Mouse (Mus musculus) NIH3T3 (cell line): ENCODE measurements around the gene Abcg5.

Experiments
- DNase-seq: peaks from one replicate; pipeline ENCODE4 v3.0.0-alpha.2; 2012; ENCODE audit warnings: low read depth

Gene Abcg5

DNA sequence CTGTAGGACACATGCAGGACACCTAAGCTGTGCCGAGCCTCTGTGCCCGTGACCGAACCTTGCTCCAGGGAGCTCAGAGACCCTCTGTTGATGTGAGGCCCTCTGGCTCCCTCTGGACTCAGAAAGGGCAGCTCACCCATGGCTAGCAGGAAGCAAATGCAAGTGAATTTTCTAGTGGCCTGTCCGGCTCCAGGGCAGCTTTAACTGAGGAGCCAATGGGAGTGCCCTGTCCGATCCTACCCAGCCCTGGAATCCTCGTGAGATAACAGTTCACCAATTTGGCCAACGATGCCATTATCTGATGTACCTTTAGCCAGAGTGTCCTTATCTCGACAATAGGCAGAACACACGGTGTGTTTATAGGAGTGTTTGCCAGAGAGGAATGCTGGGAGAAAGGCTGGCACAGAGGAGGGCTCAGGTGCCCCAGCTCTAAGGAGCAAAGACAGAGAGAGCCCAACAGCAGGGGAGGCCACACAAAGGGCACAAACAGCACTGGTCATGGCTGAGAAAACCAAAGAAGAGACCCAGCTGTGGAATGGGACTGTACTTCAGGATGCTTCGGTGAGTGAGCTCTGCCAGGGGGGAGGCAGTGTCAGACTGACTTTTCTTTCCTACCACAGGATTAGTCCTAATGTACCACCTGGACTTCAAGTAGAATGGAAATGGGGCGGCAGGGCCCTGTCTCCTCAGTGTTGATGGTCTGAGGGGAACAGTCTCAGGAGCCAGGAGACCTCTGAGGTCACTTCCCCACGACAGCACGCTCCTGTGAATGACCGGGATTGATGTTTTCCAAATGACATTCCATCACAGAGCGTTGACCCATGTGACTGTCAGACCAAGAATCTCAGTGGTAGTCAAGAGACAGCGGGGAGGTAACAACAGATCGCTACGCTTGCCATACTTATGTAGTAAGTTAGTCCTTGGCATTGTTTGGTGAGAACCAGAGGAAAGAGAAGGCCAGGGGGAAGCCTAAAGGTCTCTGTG is at the start of gene Abcg5:
Gene Abcg5, minus strand, starts transcription at position 278 of the 984 bp plus-strand sequence.
- no peak for DNase-seq

DNA sequence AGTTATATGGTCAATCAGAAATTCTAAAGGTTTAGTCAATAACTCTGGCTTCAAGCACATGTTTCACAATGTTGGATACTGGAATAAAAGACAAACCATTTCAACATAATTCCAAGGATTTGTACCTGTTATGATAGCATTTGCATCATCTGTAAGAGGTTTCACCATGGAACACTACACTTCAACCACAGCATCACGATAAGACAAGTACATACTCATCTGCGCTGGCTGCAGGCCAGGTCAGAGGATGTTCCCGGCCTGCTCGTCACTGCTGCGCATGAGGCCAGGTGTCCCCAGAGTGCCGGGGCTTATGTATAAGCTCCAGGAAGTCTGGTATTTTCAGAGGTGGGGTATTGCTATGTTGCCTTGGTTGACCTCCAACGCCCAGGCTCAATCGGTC is 49.8 kb upstream of the Abcg5 start:
- DNase-seq = no peak

DNA sequence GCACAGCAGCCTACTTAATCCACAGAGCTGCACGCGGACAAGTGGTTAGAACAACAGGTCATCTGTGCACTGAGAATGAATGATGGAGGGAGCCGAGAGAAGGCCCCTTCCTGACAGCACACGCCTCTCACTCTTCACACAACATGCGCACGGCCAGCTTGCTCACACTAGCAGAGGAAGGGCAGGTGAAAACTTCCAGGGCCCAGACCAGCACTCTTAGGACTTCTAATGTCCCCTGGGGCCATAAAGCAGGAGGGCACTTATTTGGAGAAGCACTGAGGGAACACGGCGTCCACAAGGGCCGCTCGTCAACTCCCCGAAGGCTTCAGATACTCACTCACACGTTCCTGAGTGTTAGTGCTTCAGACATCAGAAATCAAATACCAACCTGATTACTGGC is 48.5 kb upstream of the Abcg5 start:
- DNase-seq = no peak

DNA sequence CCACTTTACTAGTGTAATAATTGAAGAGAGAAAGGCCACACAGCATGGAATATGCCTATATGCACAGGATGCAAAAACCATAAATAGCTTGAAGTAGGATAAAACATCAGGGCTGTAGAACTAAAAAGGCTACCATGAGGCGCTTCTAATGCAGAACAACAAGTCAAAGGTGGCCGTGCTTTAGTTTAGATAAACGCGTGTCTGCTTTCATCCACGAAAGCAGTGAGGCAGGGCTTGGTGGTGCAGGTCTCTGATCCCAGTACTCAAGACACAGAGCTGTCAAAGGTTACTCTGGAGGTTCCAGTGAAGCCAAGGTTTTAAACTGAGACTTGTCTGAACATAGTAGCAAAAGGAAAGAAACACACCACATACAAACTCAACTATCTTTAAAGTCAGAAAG is 46.3 kb upstream of the Abcg5 start:
- DNase-seq = no peak

DNA sequence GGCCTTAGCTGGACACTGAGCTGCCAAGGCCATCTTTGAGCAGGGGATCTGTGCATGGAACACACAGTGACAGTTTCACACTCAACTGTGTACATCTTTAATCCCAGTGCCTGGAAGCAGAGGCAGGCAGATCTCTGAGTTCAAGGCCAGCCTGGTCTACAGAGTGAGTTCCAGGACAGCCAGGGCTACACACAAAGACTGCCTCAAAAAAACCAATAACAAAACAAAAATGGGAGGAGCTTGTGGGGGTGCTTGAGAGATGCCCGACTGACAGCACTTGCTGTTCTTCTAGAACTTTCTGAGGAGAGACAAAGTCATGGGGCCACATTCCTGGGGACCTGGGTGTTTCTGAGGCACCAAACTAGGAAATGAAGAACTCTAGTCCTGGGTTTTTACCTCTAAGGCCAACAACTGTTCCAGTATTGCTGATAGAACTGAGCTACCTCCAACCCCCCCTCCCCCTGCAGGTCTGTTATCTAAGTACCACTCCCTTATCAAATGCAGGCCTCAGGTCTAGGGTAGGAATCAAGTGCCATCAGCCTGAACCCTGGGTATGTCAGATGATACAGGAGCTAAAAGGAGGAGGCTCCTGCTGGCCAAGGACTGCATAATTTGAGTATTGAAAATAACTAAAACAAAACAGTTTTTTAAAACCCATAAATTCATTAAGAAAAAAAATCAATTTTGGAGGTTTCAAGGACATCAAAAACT is 45.5 kb upstream of the Abcg5 start:
- no peak for DNase-seq

DNA sequence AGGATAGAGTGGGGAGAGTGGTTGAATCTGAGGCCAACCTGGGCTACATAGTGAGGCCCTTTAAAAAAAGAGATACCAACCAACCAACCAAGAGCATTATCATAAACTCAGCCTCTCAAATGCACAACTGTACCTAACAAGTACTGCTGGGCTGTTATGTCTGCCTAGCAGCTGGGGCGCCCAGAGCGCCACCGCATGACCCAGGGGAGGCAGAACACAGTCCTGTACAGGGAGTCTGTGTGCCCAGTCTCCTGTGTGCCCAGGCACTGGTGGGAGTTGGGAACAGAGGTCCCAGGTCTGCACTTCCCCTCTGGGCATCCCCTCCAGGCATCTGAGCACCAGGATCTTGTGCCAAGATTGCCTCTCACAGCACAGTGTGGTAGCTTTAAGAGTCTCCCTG is 42.4 kb upstream of the Abcg5 start:
- no peak for DNase-seq

DNA sequence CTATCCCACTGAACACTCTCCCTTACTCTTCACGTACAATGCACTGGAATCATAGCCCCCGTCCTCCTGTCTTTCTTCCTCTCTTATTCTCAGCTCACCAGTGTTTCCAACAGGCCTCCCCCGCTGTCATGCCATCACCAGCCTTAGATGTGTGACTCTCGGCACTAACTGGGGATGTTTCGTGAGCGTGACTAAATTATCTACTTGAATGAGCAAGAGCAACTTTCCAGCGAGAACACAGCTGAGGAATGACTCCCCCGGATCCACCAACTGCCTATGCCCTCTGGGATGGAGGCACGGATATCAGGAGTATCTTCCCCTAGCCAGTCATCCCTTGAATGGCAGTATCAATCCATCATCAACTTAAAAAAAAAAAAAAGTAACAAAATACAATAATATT is 41.2 kb upstream of the Abcg5 start:
- no peak for DNase-seq

DNA sequence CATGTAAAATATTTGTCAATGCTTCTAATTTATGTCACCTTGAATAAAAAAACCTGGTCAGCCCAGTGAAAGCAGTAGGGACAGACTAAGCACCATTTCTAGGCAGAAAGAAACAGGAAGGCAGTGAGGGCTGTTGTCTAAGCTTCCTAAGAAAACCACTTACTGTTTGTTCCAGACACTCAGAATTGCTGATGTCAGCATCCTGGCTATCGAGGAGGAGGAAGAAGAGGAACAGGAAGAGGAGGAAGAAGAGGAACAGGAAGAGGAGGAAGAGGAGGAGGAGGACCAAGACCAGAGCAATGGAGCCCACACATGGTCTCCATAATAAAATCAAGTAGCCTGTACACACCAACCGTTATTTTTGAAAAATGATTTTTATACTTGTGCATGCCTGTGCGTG is 36.3 kb upstream of the Abcg5 start:
- no peak for DNase-seq

DNA sequence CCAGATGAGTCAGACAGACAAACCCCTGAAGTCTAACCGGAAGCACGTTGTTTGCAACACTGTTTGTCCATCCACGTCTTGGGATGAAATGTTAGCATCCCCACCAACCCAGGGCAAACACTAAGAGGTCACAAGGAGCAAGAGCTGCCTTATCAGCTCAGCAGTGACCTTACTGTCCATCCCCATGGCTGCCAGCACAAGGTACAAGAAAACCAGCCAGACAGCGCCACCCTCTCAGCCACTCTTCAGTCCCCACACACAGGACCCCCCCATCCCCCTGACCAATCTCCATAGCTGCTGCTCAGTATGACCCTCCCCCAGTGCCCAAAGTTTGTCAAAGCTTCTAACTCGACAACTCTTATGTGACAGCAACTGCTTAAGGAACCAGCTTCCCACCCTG is 34.6 kb upstream of the Abcg5 start:
- no peak for DNase-seq

DNA sequence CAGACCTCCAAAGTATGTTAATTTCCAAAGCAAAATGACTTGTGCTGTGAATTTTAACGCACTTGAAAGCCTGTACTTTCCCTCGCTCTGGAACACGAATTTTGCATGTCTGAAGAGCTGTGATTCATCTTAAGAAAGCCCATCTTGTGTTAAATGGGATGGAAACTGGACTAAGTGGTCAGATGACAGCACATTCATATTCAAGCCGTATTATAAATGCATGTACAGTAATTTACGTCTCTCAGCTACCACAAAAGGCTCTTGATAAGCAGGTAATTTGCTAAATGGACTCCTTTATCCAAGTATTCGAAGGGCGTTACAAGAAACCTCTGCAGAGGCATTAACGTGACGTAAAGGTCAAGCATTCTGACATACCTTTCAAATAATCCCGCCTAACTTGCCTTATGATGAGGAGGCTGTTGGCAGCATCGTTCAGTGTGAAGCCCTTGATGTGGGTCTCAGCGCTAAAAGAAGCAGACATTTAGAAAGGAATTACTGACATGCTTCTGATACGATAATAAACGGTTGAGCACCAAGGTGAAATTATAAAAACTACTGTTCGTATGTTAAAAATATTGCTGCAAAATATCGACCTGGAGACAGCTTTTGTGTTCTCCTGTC is 33.6 kb upstream of the Abcg5 start:
- DNase-seq = no peak

DNA sequence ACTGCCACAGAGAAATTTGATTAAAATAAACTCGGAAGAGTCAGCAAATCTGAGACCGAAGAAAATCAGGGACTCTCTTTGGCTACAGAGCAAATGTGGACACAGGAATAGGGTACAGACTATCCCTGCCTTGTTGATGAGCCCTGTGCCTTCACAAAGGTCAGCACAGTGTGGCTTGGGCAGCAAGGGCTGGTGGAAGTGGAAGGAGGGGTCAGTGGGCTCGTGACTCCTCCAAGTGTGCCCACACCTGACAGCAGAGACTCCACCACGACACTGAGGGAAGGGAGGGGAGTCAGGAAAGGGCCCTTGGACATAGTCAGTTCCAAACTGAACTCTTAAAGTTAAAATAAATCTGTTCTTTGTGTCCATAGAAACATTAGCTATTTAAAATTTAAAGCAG is 32.1 kb upstream of the Abcg5 start:
- DNase-seq = no peak

DNA sequence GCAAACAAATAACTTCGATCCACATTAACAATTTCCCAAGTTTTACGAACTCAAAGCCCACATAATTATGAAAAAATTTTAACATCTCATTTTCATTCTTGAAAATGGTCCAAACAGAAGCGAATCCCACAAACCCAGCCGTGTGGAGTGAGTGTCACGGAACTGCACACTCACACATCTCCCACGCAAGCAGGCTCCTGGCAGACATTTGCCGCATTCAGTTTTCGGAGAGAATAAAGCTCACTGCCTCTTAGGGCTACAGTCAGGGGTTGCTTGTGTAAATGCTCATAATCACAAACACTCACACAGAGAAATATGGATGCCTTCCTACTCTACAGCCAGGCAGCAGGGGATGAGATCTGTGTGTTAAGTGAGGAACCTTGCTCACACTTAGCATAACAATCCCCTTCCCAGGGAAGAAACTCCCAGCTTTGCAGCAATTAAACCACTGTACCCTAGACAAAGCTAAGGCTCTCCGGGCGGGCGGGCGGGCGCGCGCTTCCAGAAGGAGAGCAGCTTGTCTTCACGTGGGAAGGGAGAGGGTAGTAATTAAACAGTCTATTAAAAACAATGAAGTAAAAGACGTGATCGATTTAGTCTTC is 30.9 kb upstream of the Abcg5 start:
- DNase-seq = no peak

DNA sequence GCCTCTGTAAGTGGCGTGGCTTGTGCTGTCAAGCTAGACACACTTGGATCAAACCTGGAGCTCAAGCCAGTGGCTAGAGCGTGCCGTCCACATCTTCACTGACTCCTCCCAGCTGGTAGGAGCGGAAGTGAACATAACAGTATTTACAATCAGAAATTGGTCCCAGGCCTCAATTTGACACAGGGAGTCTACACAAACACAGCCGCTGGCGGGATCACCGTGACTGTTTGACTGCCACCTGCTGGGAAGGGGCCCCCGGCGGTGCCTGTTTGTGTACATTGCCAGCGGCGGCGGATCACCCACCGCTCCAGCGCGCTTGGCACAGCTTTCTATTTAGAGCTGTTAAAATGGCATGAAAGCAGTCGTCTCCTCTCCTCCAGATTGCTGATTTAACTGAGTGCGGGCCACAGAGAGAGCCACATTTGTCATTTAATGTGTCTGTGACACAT is 26.6 kb upstream of the Abcg5 start:
- no peak for DNase-seq

DNA sequence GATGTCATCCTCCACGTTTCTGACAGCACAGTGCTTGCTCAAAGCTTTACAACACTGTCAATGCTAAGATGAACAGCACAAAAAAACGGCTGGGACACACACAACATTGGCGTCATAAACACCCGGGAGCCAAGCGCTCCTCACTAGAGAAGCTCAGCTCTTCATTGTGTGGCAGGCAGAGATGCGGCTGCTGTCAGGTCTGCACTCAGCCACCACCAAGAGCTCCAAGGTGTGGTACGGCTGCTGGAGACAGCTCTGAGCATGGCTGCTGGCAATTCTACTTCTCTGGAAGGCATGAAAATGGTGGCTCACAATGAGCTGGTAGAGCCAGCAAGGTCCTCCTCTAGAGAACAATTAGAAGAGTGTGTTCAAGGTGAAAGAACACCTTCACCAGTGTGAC is 26.0 kb upstream of the Abcg5 start:
- no peak for DNase-seq

DNA sequence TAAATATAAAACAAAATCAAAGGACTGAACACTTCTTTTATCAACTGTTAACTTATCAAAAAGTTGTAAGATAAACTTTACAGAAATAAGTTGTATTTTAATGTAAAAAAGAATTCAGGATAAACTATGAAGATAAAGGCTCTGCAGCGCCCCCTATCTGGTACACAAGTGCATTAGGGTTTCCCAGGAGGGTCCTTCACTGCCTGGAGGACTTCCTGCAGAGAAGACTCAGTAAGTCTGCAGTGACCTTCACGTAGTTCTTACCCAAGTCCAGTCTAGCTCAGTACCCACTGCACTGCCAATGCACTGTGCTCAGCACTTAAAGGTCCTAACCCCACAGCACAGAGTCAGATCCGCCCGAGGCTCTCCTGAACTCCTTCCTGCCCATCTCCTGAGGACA is 24.6 kb upstream of the Abcg5 start:
- DNase-seq = peak; percentile 59

DNA sequence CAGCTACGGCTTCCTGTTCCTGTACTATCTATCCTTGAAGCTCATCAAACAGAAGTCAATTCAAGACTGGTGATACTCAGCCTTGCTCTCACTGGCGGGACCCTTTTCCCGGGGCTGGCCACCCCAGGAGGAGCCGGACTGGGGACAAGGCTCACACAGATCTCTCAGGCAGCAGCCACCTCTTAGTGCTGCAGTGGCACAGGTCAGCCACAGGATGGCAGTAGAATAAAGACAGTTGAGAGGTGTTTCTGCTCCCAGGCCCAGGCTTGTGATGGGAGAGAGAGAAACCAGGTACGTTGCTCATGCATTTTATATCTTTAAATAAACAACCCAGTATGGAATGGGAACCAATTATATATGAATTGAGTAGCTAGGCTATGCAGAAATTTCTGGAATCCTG is 15.9 kb upstream of the Abcg5 start:
- DNase-seq = peak; percentile 72

DNA sequence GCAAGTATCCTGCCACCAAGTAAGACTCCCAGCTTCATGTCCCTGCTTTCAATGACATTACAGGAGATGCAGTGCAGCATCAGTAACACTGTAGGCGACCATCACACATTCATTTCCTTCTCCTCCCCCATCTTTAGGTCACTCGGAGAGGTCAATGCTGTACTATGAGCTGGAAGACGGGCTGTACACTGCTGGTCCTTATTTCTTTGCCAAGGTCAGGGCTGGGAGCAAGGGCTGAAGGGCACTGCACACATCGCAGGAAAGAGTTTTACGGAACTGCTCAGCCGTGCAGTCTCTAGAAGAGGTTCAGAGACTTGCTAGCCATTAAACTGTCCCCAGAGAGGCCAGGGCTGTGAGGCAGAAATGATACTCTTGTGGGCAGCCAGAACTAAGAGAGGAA is 13.7 kb upstream of the Abcg5 start:
- DNase-seq = no peak

DNA sequence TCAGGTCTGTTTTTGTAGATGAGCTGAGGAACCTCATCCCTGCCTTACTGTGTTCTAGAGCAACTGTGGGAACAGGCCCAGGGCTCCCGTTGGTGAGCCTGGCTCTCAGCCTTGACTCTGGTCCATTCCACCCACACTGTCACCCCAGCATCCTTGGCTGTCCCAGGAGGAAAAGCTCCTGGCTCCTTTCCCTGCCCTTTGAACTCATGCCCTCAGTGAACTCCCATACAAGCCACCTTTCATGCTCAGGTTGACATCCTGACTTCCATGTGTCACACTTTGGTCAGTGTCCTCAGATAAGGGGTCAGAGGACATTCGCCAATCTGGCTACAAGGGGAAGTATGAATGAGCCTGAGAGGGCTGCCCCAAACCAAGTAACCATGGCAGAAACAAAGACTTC is 10.9 kb upstream of the Abcg5 start:
- no peak for DNase-seq

DNA sequence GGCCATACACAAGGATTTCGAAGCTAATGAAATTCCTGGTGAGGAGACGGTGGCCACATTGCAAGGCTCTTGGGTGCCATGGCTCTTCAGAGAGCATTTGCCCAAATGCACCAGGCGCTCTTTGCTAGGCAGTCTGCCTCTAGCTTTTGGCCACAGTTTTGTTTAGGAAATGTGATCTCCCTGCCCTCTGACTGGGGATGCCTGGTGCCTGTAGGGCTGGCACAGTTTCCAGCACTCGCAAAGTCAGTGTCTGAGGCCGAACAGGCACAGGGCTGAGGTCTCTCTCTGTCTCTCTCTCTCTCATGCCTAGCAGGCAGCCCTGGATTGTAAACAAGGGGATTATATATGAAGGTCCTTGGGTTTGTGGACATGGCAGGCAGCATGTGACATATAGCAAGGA is 7.3 kb upstream of the Abcg5 start:
- DNase-seq = no peak

DNA sequence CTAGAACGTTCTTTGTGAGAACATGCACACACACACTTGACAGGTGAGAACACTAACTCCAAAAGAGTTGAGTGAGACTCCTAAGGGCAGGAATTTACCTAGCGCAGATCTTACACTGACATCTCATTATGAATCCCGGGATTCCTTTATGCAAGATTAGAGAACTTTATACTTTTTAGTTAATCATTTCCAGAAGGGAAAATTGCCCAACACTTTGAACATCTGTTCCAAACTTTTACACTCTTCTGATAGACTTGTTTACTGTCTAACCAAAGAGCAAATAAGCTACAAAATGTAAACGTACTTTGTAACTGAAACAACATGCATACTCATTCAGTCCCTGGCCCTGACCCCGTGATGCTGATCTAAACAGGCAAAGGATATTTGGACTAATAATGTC is 6.5 kb upstream of the Abcg5 start:
- no peak for DNase-seq

DNA sequence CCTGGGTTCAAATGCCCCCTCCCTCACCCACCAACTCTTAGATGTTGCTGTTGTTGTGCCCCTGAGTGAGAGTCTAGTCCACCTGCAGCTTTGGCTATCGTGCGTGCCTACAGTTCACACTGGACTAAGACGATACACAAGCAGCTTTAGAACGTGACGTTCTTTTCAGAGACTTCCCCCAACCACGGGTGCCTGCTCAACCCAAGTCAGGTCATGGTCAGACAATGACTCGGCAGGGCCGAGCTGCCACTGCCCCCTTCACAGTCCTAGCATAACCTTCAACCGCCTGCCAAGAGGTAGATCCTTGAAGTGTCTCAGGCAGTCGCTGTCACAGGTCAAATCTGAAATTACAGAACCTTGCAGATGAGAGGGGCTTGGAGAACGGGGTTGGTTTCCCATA is 6.0 kb upstream of the Abcg5 start:
- no peak for DNase-seq

DNA sequence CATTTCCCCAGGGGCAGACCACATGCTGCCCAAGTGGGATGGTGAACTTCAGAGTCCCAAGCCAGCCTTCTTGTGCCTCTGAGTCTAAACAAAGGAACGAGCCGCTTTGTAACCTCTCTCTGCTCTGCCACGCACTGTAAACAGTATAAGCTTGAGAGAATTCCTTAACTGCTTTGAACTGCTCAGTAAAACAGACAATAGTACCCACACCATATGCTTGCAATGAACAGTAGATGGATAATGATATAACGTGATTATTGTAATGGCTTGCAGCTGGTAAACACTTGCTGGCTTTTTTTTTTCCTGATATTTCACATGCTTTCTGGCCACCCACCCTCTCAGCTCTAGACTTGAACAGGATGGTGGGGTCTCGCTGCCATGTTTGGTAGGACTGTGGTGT is 5.2 kb upstream of the Abcg5 start:
- no peak for DNase-seq

DNA sequence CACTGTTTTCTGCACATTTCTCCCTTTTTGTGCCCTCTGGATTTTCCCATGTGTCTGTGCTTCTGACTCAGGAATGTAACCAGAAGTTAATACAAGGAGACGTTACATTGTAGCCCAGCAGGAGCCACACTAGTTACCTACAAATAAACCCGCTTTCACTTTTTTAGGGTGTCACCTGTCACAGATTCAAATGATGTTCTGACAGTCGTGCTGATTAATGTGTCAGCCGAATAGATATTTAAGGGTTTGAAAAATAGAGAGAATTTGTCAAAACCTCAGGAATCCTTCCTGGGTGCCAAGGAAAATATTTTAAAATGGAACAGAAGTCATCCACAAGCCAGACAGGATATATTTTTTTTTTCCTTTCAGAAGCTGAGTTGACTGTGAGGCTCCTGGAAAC is 2.5 kb upstream of the Abcg5 start:
- DNase-seq = peak; percentile 36
